Mouse (Mus musculus): ENCODE results near the gene Aspdh.

Aspdh gene

DNA sequence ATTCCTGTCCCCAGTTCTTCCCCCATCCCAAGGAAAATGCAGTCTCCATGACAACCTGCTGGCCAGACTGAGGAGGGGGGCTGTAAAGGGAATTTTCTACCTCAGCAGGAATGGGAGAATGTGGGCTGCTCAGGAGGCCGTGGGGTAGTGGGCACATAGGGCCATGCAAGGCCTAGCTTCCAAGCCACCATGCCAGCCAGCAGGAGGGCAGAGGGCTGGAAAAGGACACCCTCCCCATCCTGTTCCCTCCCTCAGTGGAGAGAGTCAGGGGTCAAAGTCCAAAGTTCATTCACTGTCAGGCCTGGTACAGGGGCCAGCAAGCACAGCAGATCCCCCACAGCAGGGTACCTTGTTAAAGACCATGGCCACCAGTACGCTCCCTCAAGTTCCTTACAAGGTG lies at the start of gene Aspdh:
Gene Aspdh (plus strand): TSS at position 281 of the 400 bp plus-strand sequence.
- no peak for ATAC-seq (ENCODE audit: low TSS enrichment)

DNA sequence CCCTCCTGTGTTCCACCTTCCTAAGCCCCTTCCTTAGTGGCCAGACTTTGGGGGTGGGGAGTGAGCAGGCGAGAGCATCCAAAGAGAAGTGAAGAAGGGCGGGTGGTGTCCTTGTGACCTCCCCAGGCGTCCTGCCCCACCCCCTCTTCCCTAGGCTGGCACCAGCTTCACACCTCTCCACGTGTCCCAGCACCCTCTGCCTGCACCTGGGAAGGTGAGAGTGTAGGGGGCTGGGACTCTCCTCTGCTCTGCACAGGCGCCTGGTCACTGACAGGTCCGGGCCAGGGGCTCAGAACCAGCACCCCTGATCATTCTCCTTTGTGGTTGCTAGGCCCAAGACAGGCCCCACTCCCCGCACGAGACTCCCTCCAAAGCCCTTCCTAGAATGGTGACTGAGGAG lies 37.5 kb upstream of the Aspdh start:
- ATAC-seq (ENCODE audit: low TSS enrichment): no peak

DNA sequence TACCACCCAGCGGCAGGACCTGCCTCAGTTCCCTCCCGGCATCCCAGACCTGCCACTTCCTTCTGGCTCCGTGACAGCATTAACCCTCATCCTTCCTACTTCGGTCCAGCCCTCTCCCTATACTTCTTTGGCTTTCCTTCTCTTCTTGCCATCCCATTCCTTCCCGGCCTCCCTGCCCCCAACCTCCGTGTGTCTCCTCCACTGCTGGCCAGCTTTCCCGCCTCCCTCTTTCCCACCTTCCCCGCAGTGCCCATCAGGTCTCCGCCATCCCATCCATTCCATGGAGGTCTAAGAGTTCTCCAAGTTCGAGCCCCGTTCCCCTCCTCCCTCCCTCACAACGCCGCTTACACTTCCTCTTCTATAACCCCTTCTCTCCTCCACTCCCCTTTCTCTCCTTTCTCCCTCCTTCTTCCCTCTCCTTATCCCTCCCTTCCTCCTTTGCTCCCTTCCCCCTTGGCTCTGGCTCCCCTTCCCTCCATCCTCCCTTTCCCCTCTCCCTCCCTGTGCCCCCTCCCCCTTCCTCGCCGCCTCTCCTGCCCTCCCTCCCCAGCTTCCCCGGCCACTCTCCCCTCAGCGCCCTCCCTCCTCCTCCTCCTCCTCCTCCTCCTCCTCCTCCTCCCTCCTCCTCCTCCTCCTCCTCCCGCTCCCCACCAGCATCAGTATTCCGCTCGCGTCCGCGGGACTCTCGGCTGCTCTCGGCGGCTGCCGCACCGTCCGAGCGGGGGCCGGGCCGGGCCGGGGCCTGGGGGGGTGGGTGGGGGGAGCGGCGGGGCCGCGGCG lies 36.8 kb upstream of the Aspdh start:
- ATAC-seq (ENCODE audit: low TSS enrichment): peak; percentile 9; the same call in 1 of the 2 replicates

DNA sequence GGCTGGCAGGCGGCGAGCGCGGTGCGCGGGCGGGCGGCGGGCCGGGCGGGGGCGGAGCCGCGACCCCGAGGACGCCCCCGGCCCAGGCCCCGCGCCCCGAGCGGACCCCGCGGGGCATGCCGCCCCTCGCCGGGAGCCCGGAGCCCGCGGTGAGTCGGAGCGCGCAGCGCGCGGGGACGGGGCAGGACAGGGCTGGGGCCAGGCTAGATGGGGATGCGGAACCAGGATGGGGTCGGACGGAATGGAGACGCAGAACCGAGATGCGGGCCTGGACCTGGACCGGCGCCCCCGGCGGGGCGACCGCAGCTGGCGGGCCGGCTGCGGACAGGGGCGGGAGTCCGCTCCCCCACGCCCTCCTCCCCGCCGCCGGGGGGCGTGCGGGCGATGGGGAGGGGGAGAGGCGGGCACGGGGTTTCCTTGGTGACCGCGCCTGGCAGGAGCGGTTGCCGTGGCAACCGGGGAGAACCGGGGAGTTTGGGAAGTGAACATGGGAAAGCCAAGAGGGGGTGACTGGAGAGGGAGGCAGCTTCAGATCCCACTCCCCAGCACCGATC lies 36.1 kb upstream of the Aspdh start, which contains the start of gene Lrrc4b:
Gene Lrrc4b (plus strand): TSS at position 51 of the 554 bp plus-strand sequence.
- peak; percentile 42; the same call in 1 of the 2 replicates for ATAC-seq (ENCODE audit: low TSS enrichment)

DNA sequence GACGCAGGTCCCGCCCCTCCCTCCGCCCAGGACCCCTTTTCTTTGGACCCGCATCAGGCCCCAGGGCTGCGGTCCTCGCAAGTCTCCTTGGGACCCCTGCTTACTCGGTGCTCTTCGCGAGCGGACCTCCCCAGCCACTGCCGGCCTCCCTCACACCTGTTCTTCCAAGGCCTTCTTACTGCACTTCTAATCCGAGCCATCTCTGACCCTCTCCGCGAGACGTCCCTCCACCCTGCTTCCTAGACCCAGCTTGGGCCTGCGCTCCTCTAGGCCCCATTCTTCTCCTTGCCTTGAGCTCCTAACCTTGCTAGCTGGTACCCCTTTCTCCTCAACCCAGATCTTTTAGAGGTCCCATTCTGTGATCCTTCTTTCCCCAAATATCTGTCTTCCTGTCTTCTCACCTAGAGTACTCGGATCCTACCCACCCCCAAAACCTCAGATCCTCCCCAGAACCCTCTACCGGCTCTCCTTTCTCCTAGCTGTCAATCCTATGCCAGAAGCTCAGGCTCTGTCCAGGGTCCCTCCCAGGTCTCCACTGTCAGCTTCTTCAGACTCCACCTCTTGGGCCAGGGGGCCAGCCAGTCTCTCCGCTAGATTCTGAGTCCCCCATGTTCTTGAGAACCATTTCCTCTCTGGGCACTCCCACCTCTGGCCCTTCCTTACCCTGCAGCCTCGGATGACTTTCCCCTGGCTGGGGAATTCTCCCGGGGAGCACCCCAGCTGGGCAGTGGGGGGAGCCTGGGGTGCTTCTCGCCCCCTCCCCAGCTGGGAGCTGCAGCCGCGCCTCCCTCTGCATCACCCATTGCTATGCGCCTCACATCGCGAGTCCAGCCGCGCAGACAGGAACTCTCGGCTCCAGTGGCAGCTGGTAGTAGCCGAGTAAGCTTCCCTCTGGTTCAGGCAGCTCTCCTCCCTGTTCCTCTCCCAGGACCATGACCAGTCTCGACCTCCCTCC lies 35.4 kb upstream of the Aspdh start:
- ATAC-seq (ENCODE audit: low TSS enrichment): peak; percentile 34; the same call in 1 of the 2 replicates

DNA sequence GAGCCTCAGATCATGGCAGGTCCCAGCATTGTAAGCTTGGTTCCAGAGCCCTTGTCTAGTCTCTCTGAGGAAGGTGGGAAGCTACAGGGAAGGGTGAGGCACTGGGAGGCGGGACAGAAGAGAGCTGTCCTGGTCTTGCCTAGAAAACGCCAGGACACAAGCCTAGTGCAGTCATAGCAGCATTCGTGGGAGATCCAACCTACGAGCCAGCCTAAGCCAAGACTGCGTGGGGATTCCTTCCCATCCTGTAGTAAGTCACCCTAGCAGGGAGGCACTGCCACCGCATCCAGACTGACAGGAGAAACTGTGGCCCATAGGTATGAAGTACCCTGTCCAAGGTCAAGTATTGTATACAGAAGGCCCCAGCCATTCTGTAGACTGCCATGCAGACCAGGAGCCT lies 32.6 kb upstream of the Aspdh start:
- peak; percentile 16; the same call in 1 of the 2 replicates for ATAC-seq (ENCODE audit: low TSS enrichment)

DNA sequence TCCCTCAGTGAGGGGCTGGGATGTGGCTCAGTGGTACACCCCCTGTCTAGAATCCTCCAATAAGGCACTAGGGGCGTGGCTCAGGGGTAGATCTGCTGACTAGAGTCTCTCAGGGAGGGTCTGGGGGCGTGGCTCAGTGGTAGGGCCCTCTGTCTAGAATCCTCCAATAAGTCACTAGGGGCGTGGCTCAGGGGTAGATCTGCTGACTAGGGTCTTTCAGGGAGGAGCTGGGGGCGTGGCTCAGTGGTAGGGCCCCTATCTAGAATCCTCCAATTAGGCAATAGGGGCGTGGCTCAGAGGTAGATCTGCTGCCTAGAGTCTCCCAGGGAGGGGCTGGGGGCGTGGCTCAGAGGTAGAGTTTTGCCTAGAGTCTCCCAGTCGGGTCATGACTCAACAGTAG lies 31.8 kb upstream of the Aspdh start:
- ATAC-seq (ENCODE audit: low TSS enrichment): no peak

DNA sequence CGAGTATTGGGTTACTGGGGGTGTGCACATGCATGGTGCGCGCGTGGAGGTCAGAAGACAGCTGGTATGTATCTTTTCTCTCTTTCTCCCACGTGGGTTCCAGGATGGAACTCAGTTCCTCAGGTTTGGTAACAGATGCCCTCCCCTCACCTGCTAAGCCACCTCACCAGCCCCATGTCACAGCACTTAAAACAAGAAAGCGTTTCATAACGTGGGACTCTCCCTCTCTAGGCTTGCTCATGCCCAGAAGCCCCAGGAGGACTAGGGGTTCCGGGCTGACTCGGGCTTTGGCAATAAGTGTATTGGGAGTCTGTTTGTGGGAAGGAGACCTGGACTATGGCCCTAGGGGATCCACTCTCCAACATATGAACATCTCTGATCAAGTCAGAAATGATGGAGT lies 31.1 kb upstream of the Aspdh start:
- no peak for ATAC-seq (ENCODE audit: low TSS enrichment)

DNA sequence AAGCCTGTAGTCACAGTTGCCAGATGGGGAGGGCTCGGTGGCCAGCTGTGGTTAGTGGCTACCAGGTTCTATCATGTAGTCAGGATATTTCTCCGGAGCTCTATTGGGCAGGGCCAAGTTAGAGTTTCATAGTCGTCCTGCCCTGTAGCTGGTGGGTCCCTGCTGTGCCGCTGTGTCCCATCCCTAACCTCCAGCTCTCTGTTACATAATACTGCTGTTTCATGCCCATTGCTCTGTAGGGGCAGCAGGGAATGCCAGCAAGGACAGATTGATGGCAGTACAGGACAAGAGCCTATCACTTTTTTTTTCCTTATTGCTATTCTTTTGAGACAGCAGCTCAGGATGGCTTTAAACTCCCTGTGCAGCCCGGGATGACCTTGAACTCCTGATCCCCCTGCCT lies 29.4 kb upstream of the Aspdh start:
- ATAC-seq (ENCODE audit: low TSS enrichment): no peak

DNA sequence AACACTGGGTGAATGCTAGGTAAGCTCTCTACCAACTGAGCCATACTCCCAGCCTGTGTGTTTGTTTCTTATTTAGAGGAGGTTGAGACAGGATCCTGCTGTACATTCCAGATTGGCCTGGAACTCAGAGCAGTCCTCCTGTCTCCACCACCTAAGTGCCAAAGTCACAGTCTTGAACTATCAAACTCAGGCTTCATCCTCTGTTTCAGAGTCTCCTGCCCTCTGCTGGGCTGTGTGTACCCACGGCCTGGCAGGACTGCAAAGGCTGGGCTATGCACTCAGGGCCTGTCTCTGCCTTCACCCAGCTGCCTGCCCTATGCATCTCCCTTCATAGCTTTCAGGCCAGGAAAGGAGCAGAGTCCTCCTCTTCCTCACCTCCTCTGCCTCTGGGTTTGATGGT lies 28.9 kb upstream of the Aspdh start:
- ATAC-seq (ENCODE audit: low TSS enrichment): no peak

DNA sequence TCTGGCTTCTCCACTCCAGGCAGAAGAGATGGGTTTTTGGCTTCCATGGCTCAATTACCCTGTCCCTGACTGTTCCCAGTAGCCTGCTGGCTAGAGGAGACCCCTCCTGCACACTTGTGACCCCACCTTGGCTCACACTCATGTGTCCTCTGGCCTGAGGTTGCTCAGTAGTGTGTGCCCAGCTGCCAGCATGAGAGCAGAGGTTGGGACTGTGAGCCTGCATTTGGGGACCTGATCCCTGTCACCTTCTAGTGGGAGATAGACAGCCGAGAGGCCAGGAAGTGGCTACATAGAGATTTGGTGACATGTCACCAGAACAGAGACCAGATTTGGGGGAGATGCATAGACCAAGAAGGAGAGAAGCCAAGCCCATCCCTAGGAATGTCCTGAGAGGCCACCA lies 28.0 kb upstream of the Aspdh start:
- no peak for ATAC-seq (ENCODE audit: low TSS enrichment)

DNA sequence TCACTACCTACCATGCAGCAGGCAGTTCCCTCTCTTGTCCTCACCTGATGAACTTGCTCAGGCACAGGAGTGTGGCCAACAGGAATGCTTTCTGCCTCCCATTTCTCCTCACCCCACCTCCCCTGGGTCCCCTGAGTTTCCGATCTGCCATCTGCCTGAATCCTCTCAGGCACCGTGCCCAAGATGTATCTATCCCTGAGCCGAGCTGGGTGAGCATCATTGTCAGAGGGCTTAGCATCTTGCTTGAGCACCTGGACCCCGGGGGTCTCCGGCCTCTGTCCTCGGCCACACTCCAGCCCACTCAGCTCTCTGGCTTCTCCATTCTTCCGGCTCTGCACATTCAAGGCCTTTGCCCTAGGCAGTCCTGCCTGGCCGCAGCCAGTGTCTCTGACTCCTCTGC lies 27.3 kb upstream of the Aspdh start:
- ATAC-seq (ENCODE audit: low TSS enrichment): no peak

DNA sequence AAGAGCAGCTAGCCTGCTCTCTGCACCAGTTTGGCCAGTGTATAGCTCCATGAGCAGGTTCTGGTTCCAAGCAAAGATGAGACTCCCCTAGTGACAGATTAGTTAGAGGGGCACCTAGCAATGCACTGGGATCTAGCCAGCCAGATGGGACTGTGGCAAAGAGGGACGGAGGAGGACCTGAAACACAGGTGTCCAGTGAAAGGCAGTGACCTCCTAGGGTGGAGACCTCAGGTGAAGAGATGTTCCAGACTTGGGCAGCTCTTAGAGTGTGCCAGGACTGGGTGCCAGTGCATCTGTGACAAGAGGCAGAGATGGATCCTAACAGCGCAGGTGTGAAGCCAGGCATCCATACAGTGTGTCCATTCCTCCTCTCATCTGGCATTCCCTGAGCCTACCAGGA lies 25.5 kb upstream of the Aspdh start:
- no peak for ATAC-seq (ENCODE audit: low TSS enrichment)

DNA sequence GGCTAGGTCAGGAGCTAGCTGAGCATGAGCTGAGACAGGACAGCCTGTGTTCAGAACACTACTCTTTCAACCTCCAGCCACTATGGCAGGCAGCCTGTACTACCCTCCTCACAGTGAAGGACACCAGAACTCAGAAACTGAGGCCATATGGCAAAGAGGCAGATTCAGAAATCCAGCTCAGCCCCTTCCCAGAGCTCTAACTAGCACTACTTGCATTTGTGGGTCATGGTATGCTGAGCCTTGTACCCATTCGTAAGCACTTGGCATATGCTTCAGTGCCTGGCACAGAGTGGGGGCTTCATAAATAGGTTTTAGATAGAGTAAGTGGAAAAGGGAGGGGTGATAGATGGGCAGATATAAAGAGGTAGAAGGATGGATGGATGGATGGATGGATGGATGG lies 24.7 kb upstream of the Aspdh start:
- ATAC-seq (ENCODE audit: low TSS enrichment): no peak

DNA sequence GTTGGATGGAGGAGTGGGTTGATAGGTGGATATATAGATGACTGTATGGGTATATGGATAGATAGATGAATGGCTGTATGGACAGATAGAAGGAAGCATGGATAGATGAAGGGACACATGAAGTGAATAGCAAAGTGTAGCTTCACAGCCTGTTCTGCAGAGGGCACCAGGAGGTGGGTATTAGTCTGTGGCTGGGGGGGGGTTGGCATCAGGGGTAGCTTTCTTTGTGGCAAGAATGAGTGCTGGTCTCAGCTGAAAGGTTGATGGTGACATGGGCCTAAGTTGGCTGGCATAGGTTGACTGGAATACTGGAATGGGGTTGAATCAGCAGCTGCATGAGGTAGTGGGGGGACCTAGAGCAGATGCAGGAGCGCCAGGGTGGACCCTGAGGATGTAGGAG lies 24.0 kb upstream of the Aspdh start:
- ATAC-seq (ENCODE audit: low TSS enrichment): 0 out of 2 replicates have a peak, but pooled peaks have one; percentile 6

DNA sequence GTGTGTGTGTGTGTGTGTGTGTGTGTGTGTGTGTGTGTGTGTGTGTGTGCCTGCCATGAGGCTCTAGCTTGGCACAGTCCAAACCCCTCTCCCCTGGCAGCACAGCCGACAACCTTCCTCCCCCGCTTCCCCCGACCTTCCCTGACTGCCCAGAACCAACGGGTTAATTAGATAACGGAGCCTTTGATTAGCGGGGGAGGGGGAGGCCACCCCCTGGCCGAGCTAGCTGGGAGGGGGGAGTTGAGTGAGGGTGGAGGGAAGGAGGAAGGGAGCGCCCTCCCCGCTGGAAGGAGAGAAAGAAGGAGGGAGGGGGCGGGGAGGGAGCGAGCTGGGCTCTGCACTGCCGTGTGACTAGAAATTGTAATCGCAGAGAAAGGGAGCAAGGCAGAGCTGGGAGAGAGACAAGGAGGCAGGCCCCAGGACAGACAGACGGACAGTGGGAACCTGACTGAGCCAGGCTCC lies 23.5 kb upstream of the Aspdh start:
- peak; percentile 51 for ATAC-seq (ENCODE audit: low TSS enrichment)

DNA sequence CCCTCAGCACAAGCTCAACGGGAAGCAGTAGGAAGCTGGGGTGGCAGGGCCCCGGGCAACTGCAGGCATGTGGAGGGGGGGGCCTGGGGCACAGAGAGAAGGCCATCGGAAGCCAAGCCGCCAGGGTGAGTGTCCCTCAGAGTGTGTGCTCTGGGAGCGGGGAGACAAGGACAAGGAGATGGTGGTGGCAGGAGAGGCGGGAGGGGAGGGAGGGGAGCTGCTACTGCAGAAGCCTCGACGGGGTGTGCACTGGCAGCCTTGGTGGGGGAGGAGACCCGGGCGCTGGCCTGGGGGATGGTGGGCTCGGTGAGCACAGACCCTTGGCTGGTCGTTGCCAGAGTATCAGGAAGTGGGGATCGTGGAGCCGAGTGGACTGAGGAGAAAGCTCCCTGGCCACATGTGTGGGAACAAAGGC lies 22.8 kb upstream of the Aspdh start:
- ATAC-seq (ENCODE audit: low TSS enrichment): no peak

DNA sequence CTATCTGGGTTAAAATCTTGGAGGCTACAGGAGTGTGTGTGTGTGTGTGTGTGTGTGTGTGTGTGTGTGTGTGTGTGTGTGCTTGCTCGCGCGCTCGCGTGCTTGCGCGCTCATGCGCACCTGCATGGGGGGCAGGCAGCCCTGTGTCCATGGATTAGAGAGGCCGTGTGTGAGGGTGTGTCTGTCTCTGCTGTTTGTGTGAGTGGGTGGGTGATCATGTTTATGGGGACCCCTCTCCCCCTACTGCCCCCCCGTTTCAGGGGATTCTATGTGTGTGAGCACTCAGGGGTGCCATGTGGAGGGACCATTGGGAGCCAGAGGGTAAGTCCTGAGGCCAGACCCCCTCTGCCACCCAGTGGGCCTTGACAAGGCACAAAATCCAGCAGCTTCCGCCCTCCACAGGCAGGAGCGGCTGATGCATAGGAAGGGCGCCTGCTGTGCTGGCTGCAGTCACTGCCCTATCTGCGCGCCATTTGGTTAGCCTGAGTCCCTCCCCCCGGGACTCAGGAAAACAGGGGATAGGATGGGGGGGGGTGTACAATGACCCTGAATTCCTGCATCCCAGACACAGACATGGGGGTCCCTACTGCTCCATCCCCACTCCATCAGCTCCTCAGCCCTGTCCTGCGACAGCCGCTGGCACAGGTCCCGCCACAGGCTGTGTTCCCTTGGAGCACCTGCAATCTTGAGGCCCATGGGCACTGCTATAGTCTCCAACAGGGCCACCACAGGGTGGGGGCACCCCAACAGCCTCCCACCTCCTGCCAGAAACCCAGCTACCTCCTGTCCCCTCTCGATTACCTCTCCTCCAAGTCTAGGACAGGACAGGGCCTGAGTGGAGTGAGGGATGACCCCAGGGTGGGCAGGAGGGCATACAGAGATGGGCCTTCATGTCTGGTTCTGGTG lies 21.7 kb upstream of the Aspdh start:
- ATAC-seq (ENCODE audit: low TSS enrichment): 0 out of 2 replicates have a peak, but pooled peaks have one; percentile 21

DNA sequence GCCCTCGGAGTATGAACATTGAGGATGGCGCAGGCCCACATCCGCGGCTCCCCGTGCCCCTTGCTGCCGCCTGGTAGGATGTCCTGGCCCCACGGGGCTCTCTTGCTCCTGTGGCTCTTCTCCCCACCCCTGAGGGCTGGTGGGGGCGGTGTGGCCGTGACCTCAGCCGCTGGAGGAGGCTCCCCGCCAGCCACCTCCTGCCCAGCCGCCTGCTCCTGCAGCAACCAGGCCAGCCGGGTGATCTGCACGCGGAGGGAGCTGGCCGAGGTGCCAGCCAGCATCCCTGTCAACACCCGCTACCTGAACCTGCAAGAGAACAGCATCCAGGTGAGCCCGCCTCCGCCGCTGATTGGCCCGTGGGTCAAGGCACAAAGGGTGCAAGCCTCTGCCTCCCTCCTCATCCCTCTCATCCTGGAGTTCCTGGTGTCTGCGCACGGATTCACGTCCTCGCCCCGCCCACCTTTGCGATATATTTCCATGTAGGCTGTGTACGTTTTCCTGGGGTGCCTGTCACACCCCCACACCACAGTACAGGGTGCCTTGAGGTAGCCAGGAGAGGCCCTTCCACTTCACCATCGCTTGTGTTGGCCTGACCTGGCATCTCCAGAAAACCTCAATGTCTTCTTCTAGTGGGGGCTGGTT lies 20.2 kb upstream of the Aspdh start:
- no peak for ATAC-seq (ENCODE audit: low TSS enrichment)

DNA sequence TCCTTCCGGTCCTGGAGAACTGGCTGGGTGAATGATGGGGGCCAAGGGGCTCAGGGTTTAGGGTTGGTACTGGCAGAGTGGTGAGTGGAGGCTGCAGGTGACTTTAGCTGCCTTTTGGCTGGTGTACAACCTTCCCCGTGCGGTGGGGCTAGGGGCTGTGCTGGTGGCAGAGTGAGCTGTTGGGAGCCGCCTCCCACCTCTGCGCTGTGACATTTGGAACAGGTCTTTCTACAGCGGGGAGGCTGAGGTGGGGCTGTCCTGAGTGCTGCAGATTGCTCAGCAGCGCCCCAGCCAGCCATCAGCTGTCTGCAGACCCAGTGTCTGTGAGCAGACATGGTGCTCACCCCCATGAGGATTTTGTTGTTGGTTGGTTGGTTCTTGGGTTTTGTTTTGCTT lies 19.7 kb upstream of the Aspdh start:
- ATAC-seq (ENCODE audit: low TSS enrichment): no peak
